Mouse (Mus musculus): ENCODE data around the gene Fuca1.
"Not testable (repeated sequence)": the region's sequence is repeated elsewhere in the genome, so short reads cannot be mapped to it uniquely, and the experiment has no call there.

Gene Fuca1

GRCm38 (mm10) chr4:135953179-135953578 lies 32.6 kb downstream of the Fuca1 start:
- no peak for DNase-seq (ENCODE audit: low read depth)

- DNase-seq (ENCODE audit: low read depth), result no peak
Observed at GRCm38 (mm10) chr4:135954241-135954640, 33.7 kb downstream of the Fuca1 start.

GRCm38 (mm10) chr4:135955886-135956285 lies 35.4 kb downstream of the Fuca1 start:
- no peak for DNase-seq (ENCODE audit: low read depth)

- no peak for DNase-seq (ENCODE audit: low read depth)
Observed at GRCm38 (mm10) chr4:135958354-135958753, 37.8 kb downstream of the Fuca1 start.

GRCm38 (mm10) chr4:135960717-135961116 lies 40.2 kb downstream of the Fuca1 start:
- DNase-seq (ENCODE audit: low read depth), result peak; percentile 85

GRCm38 (mm10) chr4:135961709-135962108 lies 41.2 kb downstream of the Fuca1 start:
- DNase-seq (ENCODE audit: low read depth), result no peak

- DNase-seq (ENCODE audit: low read depth), result no peak
Observed at GRCm38 (mm10) chr4:135962198-135962597, 41.7 kb downstream of the Fuca1 start.

- DNase-seq (ENCODE audit: low read depth), result no peak
Observed at GRCm38 (mm10) chr4:135962946-135963345, 42.4 kb downstream of the Fuca1 start.

GRCm38 (mm10) chr4:135963457-135964193 lies 43.1 kb downstream of the Fuca1 start, which contains the start of gene Gale:
TSS of gene Gale (plus strand) at chr4:135963727.
- peak; percentile 98 for DNase-seq (ENCODE audit: low read depth)

GRCm38 (mm10) chr4:135964426-135964825 lies 43.9 kb downstream of the Fuca1 start:
- no peak for DNase-seq (ENCODE audit: low read depth)

GRCm38 (mm10) chr4:135965113-135965512 lies 44.6 kb downstream of the Fuca1 start:
- no peak for DNase-seq (ENCODE audit: low read depth)

GRCm38 (mm10) chr4:135966283-135966682 lies 45.7 kb downstream of the Fuca1 start:
- DNase-seq (ENCODE audit: low read depth), result no peak

GRCm38 (mm10) chr4:135967086-135967760 lies 46.7 kb downstream of the Fuca1 start:
- DNase-seq (ENCODE audit: low read depth), result no peak

- no peak for DNase-seq (ENCODE audit: low read depth)
Observed at GRCm38 (mm10) chr4:135968271-135968869, 47.8 kb downstream of the Fuca1 start.

- DNase-seq (ENCODE audit: low read depth), result no peak
Observed at GRCm38 (mm10) chr4:135969070-135969750, 48.7 kb downstream of the Fuca1 start.

GRCm38 (mm10) chr4:135970585-135970984 lies 50.0 kb downstream of the Fuca1 start:
- DNase-seq (ENCODE audit: low read depth), result no peak

GRCm38 (mm10) chr4:135971805-135972555 lies 51.4 kb downstream of the Fuca1 start:
- DNase-seq (ENCODE audit: low read depth), result no peak

GRCm38 (mm10) chr4:135972556-135972906 lies 52.0 kb downstream of the Fuca1 start, which contains the start of gene Lypla2:
TSS of gene Lypla2 (minus strand) at chr4:135972626.
- DNase-seq (ENCODE audit: low read depth), result peak; percentile 63

GRCm38 (mm10) chr4:135972911-135973811 lies 52.6 kb downstream of the Fuca1 start:
- DNase-seq (ENCODE audit: low read depth), result no peak

GRCm38 (mm10) chr4:135976146-135976545 lies 55.6 kb downstream of the Fuca1 start:
- DNase-seq (ENCODE audit: low read depth), result no peak

GRCm38 (mm10) chr4:135980223-135980622 lies 59.7 kb downstream of the Fuca1 start:
- not testable (repeated sequence) for DNase-seq (ENCODE audit: low read depth)
